Mouse (Mus musculus) ES-E14 (cell line): ENCODE measurements around the gene Wnk2. TPM values are rescaled to one million over a fixed set of nuclear protein-coding genes. Genes with fewer than 3 reads are reported as not detected.

ENCODE experiments used
- DNase-seq: peaks from one replicate; pipeline ENCODE4 v3.0.0-alpha.2; 2013; ENCODE audit warnings: low read depth, low spot score
- H3K27ac ChIP-seq: 2 replicates; pipeline ENCODE4 v1.5.1; 2012; ENCODE audit warnings: low read depth, mild to moderate bottlenecking, low read length, moderate library complexity, mixed read lengths; ENCODE audit not compliant: poor library complexity, insufficient read depth, severe bottlenecking
- H3K36me3 ChIP-seq: 2 replicates; pipeline ENCODE4 v1.6.1; 2012; ENCODE audit warnings: mild to moderate bottlenecking, low read length, moderate library complexity, mixed read lengths; ENCODE audit not compliant: control insufficient read depth, poor library complexity, insufficient read depth, severe bottlenecking
- H3K4me1 ChIP-seq, 2 experiments: fragments of 150-350 bp in 1 of 2; sonication (generic) in 1 of 2; 2 replicates each; pipeline ENCODE4 v1.6.1; 2012; ENCODE audit warnings: low read length in 2 of 2, mild to moderate bottlenecking in 1 of 2, mixed read lengths in 1 of 2; ENCODE audit not compliant: control insufficient read depth in 2 of 2, insufficient read depth in 2 of 2, poor library complexity in 1 of 2
- H3K4me3 ChIP-seq, 2 experiments: fragments of 150-350 bp in 1 of 2; sonication (generic) in 1 of 2; 2 replicates each; pipeline ENCODE4 v1.5.1; 2012; ENCODE audit warnings: low read length in 2 of 2, low read depth in 1 of 2, mild to moderate bottlenecking in 1 of 2, mixed read lengths in 1 of 2; ENCODE audit not compliant: insufficient read depth in 1 of 2, poor library complexity in 1 of 2, severe bottlenecking in 1 of 2
- H3K9ac ChIP-seq: 2 replicates; pipeline ENCODE4 v1.6.1; 2012; ENCODE audit warnings: low read depth, mild to moderate bottlenecking, low read length, mixed read lengths; ENCODE audit not compliant: poor library complexity, insufficient read depth, severe bottlenecking
- H3K9me3 ChIP-seq: fragments of 150-350 bp; sonication (generic); 2 replicates; pipeline ENCODE4 v1.6.1; 2012; ENCODE audit warnings: low read depth, mild to moderate bottlenecking, low read length; ENCODE audit not compliant: control insufficient read depth, insufficient read depth
- CHD2 ChIP-seq: IDR thresholded peaks from 2 replicates; pipeline ENCODE4 v1.6.1; 2014; ENCODE audit warnings: mild to moderate bottlenecking, low read depth, low read length, inconsistent platforms
- HCFC1 ChIP-seq: IDR thresholded peaks from 2 replicates; pipeline ENCODE4 v1.6.1; 2012; ENCODE audit warnings: low read length, inconsistent platforms, borderline replicate concordance; ENCODE audit not compliant: insufficient read depth
- MAFK ChIP-seq: IDR thresholded peaks from 2 replicates; pipeline ENCODE4 v1.6.1; 2014; ENCODE audit warnings: mild to moderate bottlenecking, low read depth, low read length, inconsistent platforms; ENCODE audit not compliant: insufficient read depth
- ZC3H11A ChIP-seq: IDR thresholded peaks from 2 replicates; pipeline ENCODE4 v1.6.1; 2012; ENCODE audit warnings: low read depth, mild to moderate bottlenecking, inconsistent platforms, low read length, borderline replicate concordance
- ZNF384 ChIP-seq: IDR thresholded peaks from 2 replicates; pipeline ENCODE4 v1.6.1; 2012; ENCODE audit warnings: low read depth, low read length, inconsistent platforms
- in situ Hi-C, 2 experiments: fragments of 600-800 bp; cut with MboI; formaldehyde crosslinking; loops; one replicate each; pipeline ENCODE4 v1.15.1; 2025; ENCODE audit warnings: low sequenced_read_pairs in 2 of 2, inconsistent platforms in 1 of 2; ENCODE audit not compliant: unreplicated experiment in 2 of 2
- total RNA-seq: library from RNA; depleted of rRNA; stranded (reverse); fragments of 300-350 nt; gene quantifications from 2 replicates; pipeline ENCODE4 v1.2.3, GENCODE M21; 2012

Gene Wnk2
- total RNA-seq, 1 experiment, result 1.6 TPM

DNA sequence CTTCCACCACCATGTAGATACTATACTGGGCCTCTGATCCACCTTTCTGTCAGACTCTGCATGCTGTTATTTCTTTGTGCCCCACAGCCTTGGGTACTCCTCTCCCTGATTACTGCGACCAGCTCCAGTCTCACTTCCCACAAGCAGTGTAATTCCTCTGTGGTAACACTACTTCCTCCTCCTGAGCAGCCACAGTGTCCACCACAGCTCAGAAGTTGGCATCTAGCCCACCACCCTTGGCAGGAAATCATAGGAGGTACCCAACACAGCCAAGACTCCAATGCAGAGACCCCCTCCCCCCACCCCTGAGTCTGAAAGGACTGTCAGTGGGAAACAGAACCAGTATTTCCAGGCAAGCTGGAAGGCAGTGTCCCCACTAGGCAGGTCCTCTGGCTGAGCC, 47.4 kb downstream of the Wnk2 start:
- TF ChIP-seq ZNF384 (no peak), ZC3H11A (no peak), MAFK (no peak), CHD2 (no peak), HCFC1 (no peak)
- in situ Hi-C loops, result no loop called here
- H3K9ac ChIP-seq, result no peak overlapping the region
- H3K4me3 ChIP-seq, result no peak overlapping the region
- H3K27ac ChIP-seq, result no peak overlapping the region
- H3K4me1 ChIP-seq, result no peaks in the 10 kb centered on the region
- no peaks in the 10 kb centered on the region for H3K36me3 ChIP-seq
- no peaks in the 10 kb centered on the region for H3K9me3 ChIP-seq
- DNase-seq, result no peak

- in situ Hi-C loops, result no loop called here
- Histone ChIP-seq H3K9me3 (no peaks in the 10 kb centered on the region), H3K36me3 (no peaks in the 10 kb centered on the region), H3K4me1 (no peaks in the 10 kb centered on the region), H3K27ac (no peak overlapping the region), H3K4me3 (no peak overlapping the region), H3K9ac (no peak overlapping the region)
- DNase-seq, result no peak
- no peak for TF ChIP-seq ZNF384
- TF ChIP-seq CHD2, result no peak
- TF ChIP-seq HCFC1, result no peak
- TF ChIP-seq MAFK, result no peak
- no peak for TF ChIP-seq ZC3H11A
Measured at GRCm38 (mm10) chr13:49096826-49097225, 51.0 kb downstream of the Wnk2 start.

DNA sequence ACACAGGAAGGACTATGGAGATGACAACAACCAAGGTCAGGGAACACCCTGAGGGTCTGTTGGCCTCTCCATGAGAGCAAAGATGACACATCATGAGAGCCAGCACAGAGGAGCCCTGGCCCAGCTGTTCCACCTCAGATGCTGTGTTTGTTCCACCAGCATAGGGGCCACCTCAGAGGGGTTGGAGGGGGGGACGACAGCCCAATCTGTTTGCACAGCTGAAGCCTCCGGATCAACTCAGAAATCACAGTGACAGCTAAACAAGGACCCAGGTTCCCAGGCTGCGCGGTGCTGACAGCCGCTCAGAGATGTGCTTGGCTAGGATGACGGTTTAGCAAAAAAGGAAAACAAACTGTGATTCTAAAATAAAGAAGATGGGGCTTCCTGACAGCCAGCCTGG, 53.1 kb downstream of the Wnk2 start:
- H3K36me3 ChIP-seq, result no peaks in the 10 kb centered on the region

DNA sequence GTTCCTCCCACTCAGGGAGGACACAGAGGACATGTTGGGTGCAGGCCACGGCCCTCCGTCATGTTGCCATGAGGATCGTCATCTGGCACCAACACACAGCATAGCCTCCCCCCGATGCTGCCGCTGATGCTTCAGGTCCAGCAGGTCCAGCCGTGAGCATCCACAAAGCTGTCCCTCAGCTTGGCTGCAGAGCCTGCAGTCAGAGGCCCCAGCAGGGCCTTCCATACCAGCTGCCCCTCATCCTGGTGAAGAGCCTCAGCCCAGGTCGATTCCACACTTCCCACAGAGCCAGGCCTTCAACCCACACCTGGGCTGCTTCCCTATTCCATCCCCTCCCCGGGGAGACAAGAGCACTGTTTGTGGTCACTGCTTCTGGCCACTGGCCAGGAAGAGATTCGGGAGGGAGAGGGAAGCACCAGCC, 54.3 kb downstream of the Wnk2 start:
- Histone ChIP-seq H3K27ac (no peak overlapping the region), H3K4me3 (no peak overlapping the region), H3K9me3 (no peaks in the 10 kb centered on the region), H3K36me3 (no peaks in the 10 kb centered on the region), H3K4me1 (no peaks in the 10 kb centered on the region), H3K9ac (no peak overlapping the region)
- DNase-seq, result no peak
- in situ Hi-C loops, result no loop called here
- TF ChIP-seq HCFC1 (no peak), MAFK (no peak), CHD2 (no peak), ZC3H11A (no peak), ZNF384 (no peak)

More for the DNA sequence above, 53.1 kb downstream of the Wnk2 start:
- DNase-seq, result no peak
- Histone ChIP-seq H3K4me3 (no peak overlapping the region), H3K4me1 (no peaks in the 10 kb centered on the region), H3K9ac (no peak overlapping the region), H3K27ac (no peak overlapping the region), H3K9me3 (no peaks in the 10 kb centered on the region)
- TF ChIP-seq CHD2 (no peak), ZNF384 (no peak), MAFK (no peak), ZC3H11A (no peak), HCFC1 (no peak)
- in situ Hi-C loops, result no loop called here

DNA sequence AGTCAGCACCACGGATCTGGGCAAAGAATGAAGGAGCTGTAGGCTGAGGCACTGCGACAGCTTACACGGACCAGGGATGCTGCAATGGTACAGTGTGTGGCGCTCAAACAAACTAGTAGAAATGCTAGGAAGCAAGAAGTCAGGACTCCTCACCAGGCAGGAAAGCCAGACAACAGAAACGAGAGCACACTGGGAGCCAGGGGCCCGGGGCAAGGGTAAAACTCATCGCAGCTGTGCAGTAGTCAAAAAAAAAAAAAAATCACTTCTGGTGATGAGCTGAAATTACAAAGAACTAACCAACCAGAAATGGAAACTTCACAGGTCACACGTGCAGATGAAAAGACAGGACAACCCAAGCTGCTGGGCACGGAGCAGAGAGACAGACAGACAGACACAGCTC, 55.2 kb downstream of the Wnk2 start:
- no peak overlapping the region for H3K27ac ChIP-seq
- in situ Hi-C loops, result no loop called here
- TF ChIP-seq CHD2 (no peak), HCFC1 (no peak), MAFK (no peak), ZC3H11A (no peak), ZNF384 (no peak)
- no peak overlapping the region for H3K4me3 ChIP-seq
- H3K36me3 ChIP-seq, result no peaks in the 10 kb centered on the region
- H3K4me1 ChIP-seq, result no peaks in the 10 kb centered on the region
- H3K9ac ChIP-seq, result no peak overlapping the region
- H3K9me3 ChIP-seq, result no peaks in the 10 kb centered on the region
- no peak for DNase-seq
